Mouse (Mus musculus) spleen, adult 2 months (tissue): ENCODE measurements around the gene Serpina3m.

Experiments used
- CTCF ChIP-seq: fragments of 200-500 bp; IDR thresholded peaks from 2 replicates; pipeline ENCODE4 v1.5.1; 2011; ENCODE audit warnings: mild to moderate bottlenecking, inconsistent platforms; ENCODE audit not compliant: insufficient read depth, insufficient read length, insufficient replicate concordance; ENCODE audit errors: extremely low read depth
- POLR2A ChIP-seq: fragments of 200-500 bp; IDR thresholded peaks from 2 replicates; pipeline ENCODE4 v1.6.1; 2011; ENCODE audit warnings: low read depth, low read length, inconsistent platforms

- TF ChIP-seq CTCF (peak; percentile 82; the same call in 1 of the 2 replicates), POLR2A (no peak)
Measured at GRCm38 (mm10) chr12:104418340-104419135, 80.3 kb downstream of the Serpina3m start.
